Mouse (Mus musculus) midbrain, postnatal 0 days (tissue): ENCODE measurements around the gene Paf1. TPM values are rescaled to one million over a fixed set of nuclear protein-coding genes. Genes with fewer than 3 reads are reported as not detected.

Experiments
- ATAC-seq: fragments of 200-750 bp; cut with Nextera tagmentation; 2 replicates; pipeline ENCODE4 v1.8.0; 2017; ENCODE audit warnings: moderate number of reproducible peaks, mild to moderate bottlenecking, moderate TSS enrichment, moderate library complexity; ENCODE audit not compliant: low FRiP score
- DNase-seq: peaks from one replicate; pipeline ENCODE4 v3.0.0-alpha.2; 2015; ENCODE audit warnings: low spot score
- H3K27ac ChIP-seq: fragments of 300-500 bp; sonication (generic); 2 replicates; pipeline ENCODE4 v1.5.1; 2014; ENCODE audit warnings: low read depth, mild to moderate bottlenecking, low read length, mixed read lengths
- H3K27me3 ChIP-seq: fragments of 300-500 bp; sonication (generic); 2 replicates; pipeline ENCODE4 v1.6.1; 2014; ENCODE audit warnings: low read length, control low read depth, mixed read lengths; ENCODE audit not compliant: insufficient read depth
- H3K36me3 ChIP-seq: fragments of 300-500 bp; sonication (generic); 2 replicates; pipeline ENCODE4 v1.6.1; 2014; ENCODE audit warnings: low read length, control low read depth, mixed read lengths; ENCODE audit not compliant: insufficient read depth
- H3K4me1 ChIP-seq: fragments of 300-500 bp; sonication (generic); 2 replicates; pipeline ENCODE4 v1.6.1; 2014; ENCODE audit warnings: mild to moderate bottlenecking, control low read depth, antibody characterized with exemption, low read length, mixed read lengths; ENCODE audit not compliant: insufficient read depth
- H3K4me2 ChIP-seq: fragments of 300-500 bp; sonication (generic); 2 replicates; pipeline ENCODE4 v1.6.1; 2014; ENCODE audit warnings: low read depth, mild to moderate bottlenecking, low read length, mixed read lengths; ENCODE audit not compliant: poor library complexity, severe bottlenecking
- H3K4me3 ChIP-seq: fragments of 300-500 bp; sonication (generic); 2 replicates; pipeline ENCODE4 v1.5.1; 2014; ENCODE audit warnings: low read depth, mild to moderate bottlenecking, low read length, moderate library complexity
- H3K9ac ChIP-seq: fragments of 300-500 bp; sonication (generic); replicated peaks from 2 replicates; pipeline ENCODE4 v1.6.1; 2014; ENCODE audit warnings: mild to moderate bottlenecking, low read length, moderate library complexity, mixed read lengths; ENCODE audit not compliant: poor library complexity, severe bottlenecking
- H3K9me3 ChIP-seq: fragments of 300-500 bp; sonication (generic); 2 replicates; pipeline ENCODE4 v1.6.1; 2016; ENCODE audit warnings: low read length, control low read depth
- CTCF ChIP-seq: IDR thresholded peaks from 2 replicates; pipeline ENCODE4 v1.5.1; 2016; ENCODE audit warnings: antibody characterized with exemption, mild to moderate bottlenecking
- WGBS: fragments of 180-500 bp; shearing (Covaris S2); extraction: QIAGEN DNeasy Blood & Tissue Kit; methylation state at CpG from one replicate; pipeline ENCODE4 v1.1.7; 2014; 5-methylcytosine and 5-hydroxymethylcytosine counted together
- polyA plus RNA-seq: library from polyadenylated mRNA; unstranded; fragments of >200 nt; fragmentation: Nextera tagmentation; extraction: Ambion mirVana; gene quantifications from 2 replicates; pipeline ENCODE4 v1.2.1, GENCODE M21; 2015
- total RNA-seq: library from RNA; depleted of rRNA; stranded (reverse); fragments of >200 nt; gene quantifications from 2 replicates; pipeline ENCODE4 v1.2.3, GENCODE M21; 2014

Gene Paf1
- total and polyA plus RNA-seq, 2 experiments from 2014 or later, result 84.2 to 89.3 TPM

- Histone ChIP-seq H3K4me2 (no peak overlapping the region), H3K27me3 (no peaks in the 10 kb centered on the region), H3K9ac (no peak overlapping the region), H3K9me3 (no peaks in the 10 kb centered on the region), H3K4me1 (no peaks in the 10 kb centered on the region), H3K27ac (no peak overlapping the region), H3K36me3 (peaks cover 46% of the 10 kb centered on the region), H3K4me3 (no peak overlapping the region)
- 83% methylated on average over 1 of the region's 1 CpGs for WGBS
- ATAC-seq (no peak), DNase-seq (no peak)
- TF ChIP-seq CTCF, result no peak
These were observed 30.3 kb downstream of the Paf1 start for GRCm38 (mm10) chr7:28423018-28423417.

GRCm38 (mm10) chr7:28427738-28428137 lies 35.0 kb downstream of the Paf1 start:
- ATAC-seq, result no peak
- no peaks in the 10 kb centered on the region for H3K9me3 ChIP-seq
- TF ChIP-seq CTCF, result no peak
- H3K4me1 ChIP-seq, result no peaks in the 10 kb centered on the region
- no peak overlapping the region for H3K9ac ChIP-seq
- no peak overlapping the region for H3K4me3 ChIP-seq
- no peaks in the 10 kb centered on the region for H3K27me3 ChIP-seq
- H3K4me2 ChIP-seq, result no peak overlapping the region
- H3K27ac ChIP-seq, result no peak overlapping the region
- peaks cover 19% of the 10 kb centered on the region for H3K36me3 ChIP-seq
- DNase-seq, result no peak

GRCm38 (mm10) chr7:28430512-28430911 lies 37.8 kb downstream of the Paf1 start:
- no peak overlapping the region for H3K4me2 ChIP-seq
- WGBS, result 86% methylated on average over 1 of the region's 1 CpGs
- no peak overlapping the region for H3K4me3 ChIP-seq
- H3K9me3 ChIP-seq, result no peaks in the 10 kb centered on the region
- H3K36me3 ChIP-seq, result peaks cover 10% of the 10 kb centered on the region; the same call in 1 of the 2 replicates
- H3K27ac ChIP-seq, result no peak overlapping the region
- H3K4me1 ChIP-seq, result peaks cover 6% of the 10 kb centered on the region; the same call in 1 of the 2 replicates
- no peak overlapping the region for H3K9ac ChIP-seq
- no peak for TF ChIP-seq CTCF
- ATAC-seq (no peak), DNase-seq (no peak)
- no peaks in the 10 kb centered on the region for H3K27me3 ChIP-seq

GRCm38 (mm10) chr7:28432252-28432651 lies 39.5 kb downstream of the Paf1 start:
- peaks cover 10% of the 10 kb centered on the region; the same call in 1 of the 2 replicates for H3K36me3 ChIP-seq
- H3K27me3 ChIP-seq, result no peaks in the 10 kb centered on the region
- ATAC-seq, result no peak
- peaks cover 6% of the 10 kb centered on the region; the same call in 1 of the 2 replicates for H3K4me1 ChIP-seq
- no peak for TF ChIP-seq CTCF
- 98% methylated on average over 2 of the region's 2 CpGs for WGBS
- no peak for DNase-seq
- H3K27ac ChIP-seq, result no peak overlapping the region
- no peak overlapping the region for H3K4me3 ChIP-seq
- H3K4me2 ChIP-seq, result no peak overlapping the region
- H3K9me3 ChIP-seq, result no peaks in the 10 kb centered on the region
- no peak overlapping the region; the same call in 1 of the 2 replicates for H3K9ac ChIP-seq

- peaks cover 6% of the 10 kb centered on the region; the same call in 1 of the 2 replicates for H3K4me1 ChIP-seq
- no peaks in the 10 kb centered on the region for H3K27me3 ChIP-seq
- peak overlapping the region; percentile 86 for H3K9ac ChIP-seq
- WGBS, result under 1% methylated on average over 23 of the region's 70 CpGs
- peak; percentile 24 for ATAC-seq
- H3K4me3 ChIP-seq, result peak overlapping the region; percentile 77
- DNase-seq, result peak; percentile 15
- H3K9me3 ChIP-seq, result no peaks in the 10 kb centered on the region
- H3K4me2 ChIP-seq, result peak overlapping the region; percentile 89
- no peak for TF ChIP-seq CTCF
- H3K27ac ChIP-seq, result peak overlapping the region; percentile 59
- H3K36me3 ChIP-seq, result peaks cover 7% of the 10 kb centered on the region; the same call in 1 of the 2 replicates
These were observed 43.0 kb downstream of the Paf1 start for GRCm38 (mm10) chr7:28435660-28436259.

GRCm38 (mm10) chr7:28436271-28436904 lies 43.6 kb downstream of the Paf1 start:
- H3K4me1 ChIP-seq, result peaks cover 6% of the 10 kb centered on the region; the same call in 1 of the 2 replicates
- 0% methylated on average over 42 of the region's 64 CpGs for WGBS
- ATAC-seq, result peak; percentile 99
- no peaks in the 10 kb centered on the region for H3K9me3 ChIP-seq
- peak overlapping the region; percentile 77 for H3K4me3 ChIP-seq
- peak overlapping the region; percentile 86 for H3K9ac ChIP-seq
- TF ChIP-seq CTCF, result peak; percentile 75
- H3K36me3 ChIP-seq, result peaks cover 5% of the 10 kb centered on the region; the same call in 1 of the 2 replicates
- no peaks in the 10 kb centered on the region for H3K27me3 ChIP-seq
- peak overlapping the region; percentile 89 for H3K4me2 ChIP-seq
- H3K27ac ChIP-seq, result peak overlapping the region; percentile 77
- peak; percentile 99 for DNase-seq
